Mouse (Mus musculus): ENCODE measurements around the gene Ccdc146. TPM values are rescaled to one million over a fixed set of nuclear protein-coding genes. Genes with fewer than 3 reads are reported as not detected.

The Ccdc146 gene
- polyA plus RNA-seq, 1 experiment: not detected

DNA sequence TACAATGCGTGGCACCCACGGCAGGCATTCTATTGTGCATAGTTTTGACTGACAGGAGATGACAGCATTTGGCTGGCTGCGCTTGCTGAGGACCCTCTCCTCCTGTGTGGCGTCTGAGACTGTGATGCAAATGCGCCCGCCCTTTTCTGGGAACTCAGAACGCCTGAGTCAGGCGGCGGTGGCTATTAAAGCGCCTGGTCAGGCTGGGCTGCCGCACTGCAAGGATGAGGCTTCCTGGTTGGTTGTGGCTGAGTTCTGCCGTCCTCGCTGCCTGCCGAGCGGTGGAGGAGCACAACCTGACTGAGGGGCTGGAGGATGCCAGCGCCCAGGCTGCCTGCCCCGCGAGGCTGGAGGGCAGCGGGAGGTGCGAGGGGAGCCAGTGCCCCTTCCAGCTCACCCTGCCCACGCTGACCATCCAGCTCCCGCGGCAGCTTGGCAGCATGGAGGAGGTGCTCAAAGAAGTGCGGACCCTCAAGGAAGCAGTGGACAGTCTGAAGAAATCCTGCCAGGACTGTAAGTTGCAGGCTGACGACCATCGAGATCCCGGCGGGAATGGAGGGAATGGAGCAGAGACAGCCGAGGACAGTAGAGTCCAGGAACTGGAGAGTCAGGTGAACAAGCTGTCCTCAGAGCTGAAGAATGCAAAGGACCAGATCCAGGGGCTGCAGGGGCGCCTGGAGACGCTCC lies 51.8 kb downstream of the Ccdc146 start, which contains the start of gene Fgl2:
Fgl2 (plus strand) TSS at position 150 of the 687 bp plus-strand sequence.
- Histone ChIP-seq H3K4me1 (ENCODE audit: control insufficient read depth, insufficient read depth, low read length) (no peaks in the 10 kb centered on the region), H3K27me3 (ENCODE audit: control insufficient read depth, insufficient read depth, low read length, poor library complexity, severe bottlenecking) (no peaks in the 10 kb centered on the region; the same call in 1 of the 2 replicates), H3K9me3 (replicated peaks; ENCODE audit: control insufficient read depth, insufficient read depth, low read length, poor library complexity, severe bottlenecking) (no peaks in the 10 kb centered on the region), H3K9ac (ENCODE audit: low read depth, poor library complexity, severe bottlenecking) (0 out of 2 replicates have a peak within 1 kb of the TSS, but pooled peaks have one; percentile 1), H3K27ac (ENCODE audit: insufficient read depth, low read length) (no peak within 1 kb of the TSS), H3K4me3 (ENCODE audit: low read depth, low read length) (peak within 1 kb of the TSS; percentile 43), H3K36me3 (ENCODE audit: control insufficient read depth, insufficient read depth, low read length, poor library complexity, severe bottlenecking) (no peaks in the 10 kb centered on the region)
- no peak for TF ChIP-seq CTCF (IDR thresholded peaks at IDR 0.05; ENCODE audit: low read depth, low read length)
- TF ChIP-seq POLR2A (IDR thresholded peaks at IDR 0.05; ENCODE audit: insufficient read depth, low read length): no peak
- TF ChIP-seq EP300 (IDR thresholded peaks at IDR 0.05; ENCODE audit: insufficient read depth, low read depth, low read length): no peak

DNA sequence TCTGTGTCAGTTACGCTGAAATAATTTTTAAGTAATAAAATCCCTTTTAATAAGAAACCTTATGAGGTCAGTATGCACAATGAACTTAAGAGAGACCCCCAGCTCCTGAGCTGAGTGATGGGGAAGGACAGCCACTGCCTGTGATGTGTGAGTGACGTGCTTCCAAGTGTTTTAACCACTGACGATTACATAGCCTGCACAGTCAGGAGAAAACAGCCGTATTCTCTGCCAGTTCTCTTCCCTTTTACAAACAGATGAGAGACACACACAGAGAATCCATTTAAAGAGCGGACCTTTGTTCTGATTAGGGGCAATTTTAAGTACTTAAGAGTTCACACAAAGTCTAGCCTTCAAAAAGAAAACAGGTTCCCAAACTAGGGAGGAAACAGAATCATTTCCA lies 52.6 kb downstream of the Ccdc146 start:
- Histone ChIP-seq H3K4me3 (ENCODE audit: low read depth, low read length) (no peak overlapping the region), H3K36me3 (ENCODE audit: control insufficient read depth, insufficient read depth, low read length, poor library complexity, severe bottlenecking) (no peaks in the 10 kb centered on the region), H3K4me1 (ENCODE audit: control insufficient read depth, insufficient read depth, low read length) (no peaks in the 10 kb centered on the region), H3K27me3 (ENCODE audit: control insufficient read depth, insufficient read depth, low read length, poor library complexity, severe bottlenecking) (no peaks in the 10 kb centered on the region; the same call in 1 of the 2 replicates), H3K9ac (ENCODE audit: low read depth, poor library complexity, severe bottlenecking) (no peak overlapping the region), H3K27ac (ENCODE audit: insufficient read depth, low read length) (no peak overlapping the region), H3K9me3 (replicated peaks; ENCODE audit: control insufficient read depth, insufficient read depth, low read length, poor library complexity, severe bottlenecking) (no peaks in the 10 kb centered on the region)
- no peak for TF ChIP-seq CTCF (IDR thresholded peaks at IDR 0.05; ENCODE audit: low read depth, low read length)
- no peak for TF ChIP-seq POLR2A (IDR thresholded peaks at IDR 0.05; ENCODE audit: insufficient read depth, low read length)
- no peak for TF ChIP-seq EP300 (IDR thresholded peaks at IDR 0.05; ENCODE audit: insufficient read depth, low read depth, low read length)

DNA sequence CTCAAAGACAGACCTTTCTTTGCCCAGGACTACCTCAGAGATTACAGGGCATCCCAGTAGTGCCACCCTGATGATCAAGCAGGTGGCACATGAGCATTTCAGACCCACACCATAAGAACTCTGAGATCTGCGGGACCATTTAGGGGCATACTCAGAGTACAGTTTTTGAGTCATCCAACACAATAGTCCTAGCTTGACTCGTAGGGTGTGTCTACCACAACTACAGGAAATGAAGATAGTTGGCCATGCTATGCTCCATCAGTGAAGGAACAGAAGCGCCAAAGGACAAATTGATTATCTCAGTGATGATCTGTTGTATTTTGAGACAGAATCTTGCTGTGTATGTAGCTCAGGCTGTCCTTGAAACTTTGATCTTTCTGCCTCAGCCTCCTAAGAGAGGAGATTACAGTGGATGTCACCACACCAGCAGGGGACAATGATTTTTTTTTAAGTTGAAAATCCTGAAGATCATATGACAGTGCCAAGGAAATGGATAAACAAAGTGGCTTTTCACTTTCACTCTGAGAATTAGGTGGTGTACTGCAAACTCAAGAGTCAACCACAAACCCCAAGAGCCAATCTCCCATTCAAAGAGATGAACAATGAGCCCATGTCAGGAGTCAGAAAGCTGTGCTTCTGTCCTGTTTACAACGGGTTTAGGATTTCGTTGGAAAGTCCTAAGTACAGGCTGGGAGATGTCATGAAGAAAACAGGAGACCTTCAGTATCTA lies 54.1 kb downstream of the Ccdc146 start:
- Histone ChIP-seq H3K9ac (ENCODE audit: low read depth, poor library complexity, severe bottlenecking) (no peak overlapping the region), H3K4me1 (ENCODE audit: control insufficient read depth, insufficient read depth, low read length) (no peaks in the 10 kb centered on the region), H3K27me3 (ENCODE audit: control insufficient read depth, insufficient read depth, low read length, poor library complexity, severe bottlenecking) (no peaks in the 10 kb centered on the region; the same call in 1 of the 2 replicates), H3K9me3 (replicated peaks; ENCODE audit: control insufficient read depth, insufficient read depth, low read length, poor library complexity, severe bottlenecking) (no peaks in the 10 kb centered on the region), H3K36me3 (ENCODE audit: control insufficient read depth, insufficient read depth, low read length, poor library complexity, severe bottlenecking) (no peaks in the 10 kb centered on the region), H3K27ac (ENCODE audit: insufficient read depth, low read length) (no peak overlapping the region), H3K4me3 (ENCODE audit: low read depth, low read length) (no peak overlapping the region)
- TF ChIP-seq CTCF (IDR thresholded peaks at IDR 0.05; ENCODE audit: low read depth, low read length) (no peak), POLR2A (IDR thresholded peaks at IDR 0.05; ENCODE audit: insufficient read depth, low read length) (no peak), EP300 (IDR thresholded peaks at IDR 0.05; ENCODE audit: insufficient read depth, low read depth, low read length) (no peak)

DNA sequence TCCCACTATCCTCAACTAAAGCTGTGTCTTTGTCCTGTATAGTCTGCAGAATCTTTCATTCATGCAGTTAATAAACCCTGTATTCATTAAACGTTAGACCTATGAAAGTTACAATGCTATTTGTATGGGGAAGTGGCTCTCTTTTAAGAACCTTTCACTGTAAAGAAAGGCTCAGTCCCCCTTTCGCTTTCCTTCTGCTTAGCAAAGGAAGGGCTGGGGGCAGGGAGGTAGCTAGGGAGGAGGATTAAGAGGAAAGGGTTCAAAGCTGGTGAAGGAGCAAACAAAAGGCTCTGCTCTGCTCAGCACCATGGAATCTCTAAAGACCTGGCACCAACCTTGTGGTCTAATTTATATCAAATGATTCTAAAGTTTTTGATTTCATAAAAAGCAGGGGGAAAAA lies 57.0 kb downstream of the Ccdc146 start:
- no peaks in the 10 kb centered on the region for H3K36me3 ChIP-seq (ENCODE audit: control insufficient read depth, insufficient read depth, low read length, poor library complexity, severe bottlenecking)
- no peaks in the 10 kb centered on the region for H3K9me3 ChIP-seq (replicated peaks; ENCODE audit: control insufficient read depth, insufficient read depth, low read length, poor library complexity, severe bottlenecking)
- H3K27ac ChIP-seq (ENCODE audit: insufficient read depth, low read length): no peak overlapping the region
- H3K4me3 ChIP-seq (ENCODE audit: low read depth, low read length): no peak overlapping the region
- no peaks in the 10 kb centered on the region for H3K4me1 ChIP-seq (ENCODE audit: control insufficient read depth, insufficient read depth, low read length)
- TF ChIP-seq POLR2A (IDR thresholded peaks at IDR 0.05; ENCODE audit: insufficient read depth, low read length) (no peak), EP300 (IDR thresholded peaks at IDR 0.05; ENCODE audit: insufficient read depth, low read depth, low read length) (no peak), CTCF (IDR thresholded peaks at IDR 0.05; ENCODE audit: low read depth, low read length) (no peak)
- no peaks in the 10 kb centered on the region; the same call in 1 of the 2 replicates for H3K27me3 ChIP-seq (ENCODE audit: control insufficient read depth, insufficient read depth, low read length, poor library complexity, severe bottlenecking)
- H3K9ac ChIP-seq (ENCODE audit: low read depth, poor library complexity, severe bottlenecking): no peak overlapping the region

DNA sequence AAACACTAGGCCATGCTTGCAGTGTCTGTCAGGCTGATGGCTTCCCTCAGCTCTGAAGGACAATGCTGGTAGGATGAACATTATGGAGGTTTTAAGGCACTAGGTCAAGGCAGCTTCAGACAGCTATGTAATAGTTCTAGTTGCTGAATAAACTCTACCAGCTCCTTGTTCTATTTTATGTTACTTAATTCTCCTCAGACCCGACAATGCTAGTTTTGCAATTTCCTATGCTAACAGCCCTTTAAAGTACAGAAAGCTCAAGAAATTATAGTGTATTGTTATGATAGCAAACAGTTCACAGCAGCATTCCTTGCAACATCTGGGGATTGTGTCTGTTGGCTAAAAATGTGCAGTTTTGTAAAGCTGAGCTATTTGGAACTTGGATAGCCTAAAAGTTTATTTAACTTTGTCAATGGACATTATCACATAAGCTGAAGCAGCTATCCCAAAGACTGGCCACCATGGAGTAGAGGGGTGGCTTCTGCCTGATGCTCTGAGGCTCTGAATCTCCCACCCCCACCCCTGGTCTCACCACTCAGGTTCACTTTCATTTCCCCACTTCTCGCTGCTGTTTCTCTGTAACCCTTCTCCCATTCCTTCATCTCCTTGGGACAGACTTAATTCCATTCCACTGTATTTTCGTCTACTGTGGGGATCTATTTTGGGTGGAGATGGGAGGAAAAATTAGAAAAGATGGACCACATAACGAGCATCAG lies 58.0 kb downstream of the Ccdc146 start:
- Histone ChIP-seq H3K36me3 (ENCODE audit: control insufficient read depth, insufficient read depth, low read length, poor library complexity, severe bottlenecking) (no peaks in the 10 kb centered on the region), H3K9me3 (replicated peaks; ENCODE audit: control insufficient read depth, insufficient read depth, low read length, poor library complexity, severe bottlenecking) (no peaks in the 10 kb centered on the region), H3K27ac (ENCODE audit: insufficient read depth, low read length) (no peak overlapping the region), H3K9ac (ENCODE audit: low read depth, poor library complexity, severe bottlenecking) (no peak overlapping the region), H3K27me3 (ENCODE audit: control insufficient read depth, insufficient read depth, low read length, poor library complexity, severe bottlenecking) (no peaks in the 10 kb centered on the region; the same call in 1 of the 2 replicates), H3K4me1 (ENCODE audit: control insufficient read depth, insufficient read depth, low read length) (no peaks in the 10 kb centered on the region), H3K4me3 (ENCODE audit: low read depth, low read length) (no peak overlapping the region)
- TF ChIP-seq POLR2A (IDR thresholded peaks at IDR 0.05; ENCODE audit: insufficient read depth, low read length) (no peak), CTCF (IDR thresholded peaks at IDR 0.05; ENCODE audit: low read depth, low read length) (no peak), EP300 (IDR thresholded peaks at IDR 0.05; ENCODE audit: insufficient read depth, low read depth, low read length) (no peak)

All from ES-Bruce4 (cell line).